Mouse (Mus musculus): ENCODE data around the gene Plekhb1. TPM values are rescaled to one million over a fixed set of nuclear protein-coding genes. Genes with fewer than 3 reads are reported as not detected.

The Plekhb1 gene
- polyA plus RNA-seq, 1 experiment from 2014 or later: 3.2 TPM

GRCm38 (mm10) chr7:100651011-100651410, 11.2 kb downstream of the Plekhb1 start:
- H3K9me3 ChIP-seq: no peaks in the 10 kb centered on the region
- H3K27ac ChIP-seq: 0 out of 2 replicates have a peak overlapping the region, but pooled peaks have one; percentile 36
- no peaks in the 10 kb centered on the region for H3K27me3 ChIP-seq (ENCODE audit: poor library complexity, severe bottlenecking)
- no peak for DNase-seq (ENCODE audit: extremely low spot score, low spot score)
- peaks cover 12% of the 10 kb centered on the region; the same call in 1 of the 2 replicates for H3K36me3 ChIP-seq (replicated peaks)
- no peak overlapping the region for H3K4me3 ChIP-seq
- 82% methylated on average over 4 of the region's 4 CpGs for WGBS
- H3K4me1 ChIP-seq: peaks cover 30% of the 10 kb centered on the region

GRCm38 (mm10) chr7:100650421-100650820, 11.8 kb downstream of the Plekhb1 start:
- DNase-seq (ENCODE audit: extremely low spot score, low spot score): peak; percentile 9
- Histone ChIP-seq H3K36me3 (replicated peaks) (peaks cover 12% of the 10 kb centered on the region; the same call in 1 of the 2 replicates), H3K9me3 (no peaks in the 10 kb centered on the region), H3K4me3 (no peak overlapping the region), H3K4me1 (peaks cover 30% of the 10 kb centered on the region), H3K27me3 (ENCODE audit: poor library complexity, severe bottlenecking) (no peaks in the 10 kb centered on the region), H3K27ac (0 out of 2 replicates have a peak overlapping the region, but pooled peaks have one; percentile 36)
- WGBS: 80% methylated on average over 6 of the region's 6 CpGs

GRCm38 (mm10) chr7:100649826-100650225, 12.4 kb downstream of the Plekhb1 start:
- no peak overlapping the region for H3K4me3 ChIP-seq
- peaks cover 30% of the 10 kb centered on the region for H3K4me1 ChIP-seq
- H3K9me3 ChIP-seq: no peaks in the 10 kb centered on the region
- 80% methylated on average over 8 of the region's 8 CpGs for WGBS
- H3K27ac ChIP-seq: no peak overlapping the region
- H3K36me3 ChIP-seq (replicated peaks): peaks cover 15% of the 10 kb centered on the region; the same call in 1 of the 2 replicates
- peak; percentile 13 for DNase-seq (ENCODE audit: extremely low spot score, low spot score)
- H3K27me3 ChIP-seq (ENCODE audit: poor library complexity, severe bottlenecking): no peaks in the 10 kb centered on the region

- no peaks in the 10 kb centered on the region for H3K9me3 ChIP-seq
- H3K4me1 ChIP-seq: peaks cover 24% of the 10 kb centered on the region
- DNase-seq (ENCODE audit: extremely low spot score, low spot score): peak; percentile 2
- H3K36me3 ChIP-seq (replicated peaks): peaks cover 15% of the 10 kb centered on the region; the same call in 1 of the 2 replicates
- H3K27me3 ChIP-seq (ENCODE audit: poor library complexity, severe bottlenecking): no peaks in the 10 kb centered on the region
- no peak overlapping the region for H3K4me3 ChIP-seq
- WGBS: 88% methylated on average over 4 of the region's 4 CpGs
- H3K27ac ChIP-seq: 0 out of 2 replicates have a peak overlapping the region, but pooled peaks have one; percentile 36
Observed at GRCm38 (mm10) chr7:100649095-100649494, 13.1 kb downstream of the Plekhb1 start.

- Histone ChIP-seq H3K4me1 (0 out of 2 replicates have a peak, but pooled peaks cover under 1% of the 10 kb centered on the region), H3K27me3 (ENCODE audit: poor library complexity, severe bottlenecking) (no peaks in the 10 kb centered on the region), H3K36me3 (replicated peaks) (peaks cover 25% of the 10 kb centered on the region), H3K9me3 (no peaks in the 10 kb centered on the region), H3K4me3 (no peak overlapping the region), H3K27ac (no peak overlapping the region)
- DNase-seq (ENCODE audit: extremely low spot score, low spot score): peak; percentile 61
- WGBS: 36% methylated on average over 3 of the region's 3 CpGs
Observed at GRCm38 (mm10) chr7:100645147-100645546, 17.1 kb downstream of the Plekhb1 start.

GRCm38 (mm10) chr7:100642413-100642812, 19.8 kb downstream of the Plekhb1 start:
- Histone ChIP-seq H3K27me3 (ENCODE audit: poor library complexity, severe bottlenecking) (no peaks in the 10 kb centered on the region), H3K36me3 (replicated peaks) (peaks cover 31% of the 10 kb centered on the region), H3K9me3 (no peaks in the 10 kb centered on the region), H3K4me3 (no peak overlapping the region), H3K4me1 (no peaks in the 10 kb centered on the region), H3K27ac (no peak overlapping the region)
- DNase-seq (ENCODE audit: extremely low spot score, low spot score): no peak
- WGBS: 95% methylated on average over 4 of the region's 4 CpGs

GRCm38 (mm10) chr7:100637657-100638056, 24.6 kb downstream of the Plekhb1 start:
- no peak overlapping the region for H3K27ac ChIP-seq
- no peaks in the 10 kb centered on the region for H3K27me3 ChIP-seq (ENCODE audit: poor library complexity, severe bottlenecking)
- H3K9me3 ChIP-seq: no peaks in the 10 kb centered on the region
- no peak for DNase-seq (ENCODE audit: extremely low spot score, low spot score)
- no peaks in the 10 kb centered on the region for H3K4me1 ChIP-seq
- no peak overlapping the region for H3K4me3 ChIP-seq
- H3K36me3 ChIP-seq (replicated peaks): peaks cover 48% of the 10 kb centered on the region
- WGBS: 21% methylated on average over 1 of the region's 1 CpGs

GRCm38 (mm10) chr7:100624538-100624937, 37.7 kb downstream of the Plekhb1 start:
- Histone ChIP-seq H3K27ac (no peak overlapping the region), H3K4me1 (no peaks in the 10 kb centered on the region), H3K9me3 (no peaks in the 10 kb centered on the region), H3K4me3 (no peak overlapping the region), H3K27me3 (ENCODE audit: poor library complexity, severe bottlenecking) (no peaks in the 10 kb centered on the region), H3K36me3 (replicated peaks) (peaks cover 22% of the 10 kb centered on the region)
- no peak for DNase-seq (ENCODE audit: extremely low spot score, low spot score)
- 81% methylated on average over 3 of the region's 3 CpGs for WGBS

GRCm38 (mm10) chr7:100622277-100622676, 39.9 kb downstream of the Plekhb1 start:
- peaks cover 10% of the 10 kb centered on the region for H3K36me3 ChIP-seq (replicated peaks)
- H3K9me3 ChIP-seq: no peaks in the 10 kb centered on the region
- WGBS: 87% methylated on average over 2 of the region's 2 CpGs
- H3K27ac ChIP-seq: no peak overlapping the region
- no peak overlapping the region for H3K4me3 ChIP-seq
- no peaks in the 10 kb centered on the region for H3K4me1 ChIP-seq
- no peaks in the 10 kb centered on the region for H3K27me3 ChIP-seq (ENCODE audit: poor library complexity, severe bottlenecking)
- no peak for DNase-seq (ENCODE audit: extremely low spot score, low spot score)

GRCm38 (mm10) chr7:100616121-100616857, 45.9 kb downstream of the Plekhb1 start:
- H3K4me1 ChIP-seq: no peaks in the 10 kb centered on the region
- 91% methylated on average over 4 of the region's 4 CpGs for WGBS
- H3K4me3 ChIP-seq: no peak overlapping the region
- H3K27me3 ChIP-seq (ENCODE audit: poor library complexity, severe bottlenecking): no peaks in the 10 kb centered on the region
- no peak for DNase-seq (ENCODE audit: extremely low spot score, low spot score)
- no peaks in the 10 kb centered on the region for H3K9me3 ChIP-seq
- H3K36me3 ChIP-seq (replicated peaks): peaks cover 5% of the 10 kb centered on the region; the same call in 1 of the 2 replicates
- H3K27ac ChIP-seq: no peak overlapping the region

- no peaks in the 10 kb centered on the region for H3K9me3 ChIP-seq
- H3K4me3 ChIP-seq: peak overlapping the region; percentile 98
- peak overlapping the region; percentile 98 for H3K27ac ChIP-seq
- no peak for DNase-seq (ENCODE audit: extremely low spot score, low spot score)
- WGBS: 34% methylated on average over 4 of the region's 4 CpGs
- peaks cover 24% of the 10 kb centered on the region for H3K4me1 ChIP-seq
- H3K27me3 ChIP-seq (ENCODE audit: poor library complexity, severe bottlenecking): peaks cover 12% of the 10 kb centered on the region
- no peaks in the 10 kb centered on the region for H3K36me3 ChIP-seq (replicated peaks)
Observed at GRCm38 (mm10) chr7:100608910-100609309, 53.3 kb downstream of the Plekhb1 start.

- no peaks in the 10 kb centered on the region for H3K9me3 ChIP-seq
- H3K27me3 ChIP-seq (ENCODE audit: poor library complexity, severe bottlenecking): peaks cover 12% of the 10 kb centered on the region
- under 1% methylated on average over 43 of the region's 43 CpGs for WGBS
- peak; percentile 60 for DNase-seq (ENCODE audit: extremely low spot score, low spot score)
- H3K27ac ChIP-seq: peak within 1 kb of the TSS; percentile 98
- H3K36me3 ChIP-seq (replicated peaks): no peaks in the 10 kb centered on the region
- H3K4me3 ChIP-seq: peak within 1 kb of the TSS; percentile 98
- H3K4me1 ChIP-seq: peaks cover 24% of the 10 kb centered on the region
Observed at GRCm38 (mm10) chr7:100608130-100608741, 54.0 kb downstream of the Plekhb1 start, which contains the start of gene Mrpl48. TSS of gene Mrpl48 (minus strand) at chr7:100608301.
